Mouse (Mus musculus) liver, embryonic 16.5 days (tissue): ENCODE measurements around the gene Tspan2. TPM values are rescaled to one million over a fixed set of nuclear protein-coding genes. Genes with fewer than 3 reads are reported as not detected.

Experiments used
- ATAC-seq: fragments of 200-750 bp; cut with Nextera tagmentation; 2 replicates; pipeline ENCODE4 v1.8.0; 2017; ENCODE audit warnings: low read depth, mild to moderate bottlenecking, moderate number of reproducible peaks, moderate library complexity
- H3K27ac ChIP-seq: fragments of 300-500 bp; sonication (generic); 2 replicates; pipeline ENCODE4 v1.5.1; 2014; ENCODE audit warnings: mild to moderate bottlenecking, low read length
- H3K27me3 ChIP-seq: fragments of 300-500 bp; sonication (generic); 2 replicates; pipeline ENCODE4 v1.6.1; 2014; ENCODE audit warnings: low read depth, low read length, mixed read lengths; ENCODE audit not compliant: control insufficient read depth, insufficient read depth
- H3K36me3 ChIP-seq: fragments of 300-500 bp; sonication (generic); 2 replicates; pipeline ENCODE4 v1.6.1; 2014; ENCODE audit warnings: mild to moderate bottlenecking; ENCODE audit not compliant: control insufficient read depth, insufficient read depth
- H3K4me1 ChIP-seq: fragments of 300-500 bp; sonication (generic); 2 replicates; pipeline ENCODE4 v1.6.1; 2014; ENCODE audit warnings: low read depth, low read length, mixed read lengths; ENCODE audit not compliant: control insufficient read depth
- H3K4me2 ChIP-seq: fragments of 300-500 bp; sonication (generic); 2 replicates; pipeline ENCODE4 v1.6.1; 2014; ENCODE audit warnings: low read depth, low read length, mixed read lengths
- H3K4me3 ChIP-seq: fragments of 300-500 bp; sonication (generic); 2 replicates; pipeline ENCODE4 v1.5.1; 2014; ENCODE audit warnings: low read depth, mild to moderate bottlenecking, low read length
- H3K9ac ChIP-seq: fragments of 300-500 bp; sonication (generic); 2 replicates; pipeline ENCODE4 v1.6.1; 2014; ENCODE audit warnings: low read depth, low read length
- H3K9me3 ChIP-seq: fragments of 300-500 bp; sonication (generic); replicated peaks from 2 replicates; pipeline ENCODE4 v1.6.1; 2016; ENCODE audit warnings: low read length; ENCODE audit not compliant: control insufficient read depth
- WGBS: fragments of 180-500 bp; shearing (Covaris S2); extraction: QIAGEN DNeasy Blood & Tissue Kit; methylation state at CpG from one replicate; pipeline ENCODE4 v1.1.7; 2014; ENCODE audit not compliant: insufficient replicate concordance; 5-methylcytosine and 5-hydroxymethylcytosine counted together
- polyA plus RNA-seq: library from polyadenylated mRNA; unstranded; fragments of >200 nt; fragmentation: Nextera tagmentation; extraction: Ambion mirVana; gene quantifications from 2 replicates; pipeline ENCODE4 v1.2.1, GENCODE M21; 2015

The Tspan2 gene
- polyA plus RNA-seq, 1 experiment from 2014 or later = 2.5 TPM

GRCm38 (mm10) chr3:102751136-102751535, 16.8 kb downstream of the Tspan2 start:
- Histone ChIP-seq H3K4me1 (no peaks in the 10 kb centered on the region), H3K27me3 (no peaks in the 10 kb centered on the region), H3K27ac (no peak overlapping the region), H3K9me3 (no peaks in the 10 kb centered on the region), H3K4me3 (no peak overlapping the region), H3K4me2 (no peak overlapping the region), H3K9ac (no peak overlapping the region), H3K36me3 (no peaks in the 10 kb centered on the region)
- no peak for ATAC-seq
- 68% methylated on average over 5 of the region's 5 CpGs for WGBS

GRCm38 (mm10) chr3:102751536-102751935, 17.2 kb downstream of the Tspan2 start:
- 54% methylated on average over 3 of the region's 3 CpGs for WGBS
- H3K36me3 ChIP-seq = no peaks in the 10 kb centered on the region
- H3K27ac ChIP-seq = no peak overlapping the region
- no peaks in the 10 kb centered on the region for H3K9me3 ChIP-seq
- H3K4me1 ChIP-seq = no peaks in the 10 kb centered on the region
- no peaks in the 10 kb centered on the region for H3K27me3 ChIP-seq
- no peak overlapping the region for H3K4me2 ChIP-seq
- ATAC-seq = no peak
- no peak overlapping the region for H3K4me3 ChIP-seq
- no peak overlapping the region for H3K9ac ChIP-seq

GRCm38 (mm10) chr3:102752053-102752452, 17.7 kb downstream of the Tspan2 start:
- Histone ChIP-seq H3K4me3 (no peak overlapping the region), H3K36me3 (no peaks in the 10 kb centered on the region), H3K9ac (no peak overlapping the region), H3K27ac (no peak overlapping the region), H3K4me1 (no peaks in the 10 kb centered on the region), H3K4me2 (no peak overlapping the region), H3K27me3 (no peaks in the 10 kb centered on the region), H3K9me3 (no peaks in the 10 kb centered on the region)
- 74% methylated on average over 4 of the region's 4 CpGs for WGBS
- ATAC-seq = no peak

GRCm38 (mm10) chr3:102752457-102752856, 18.1 kb downstream of the Tspan2 start:
- no peak overlapping the region for H3K4me3 ChIP-seq
- no peaks in the 10 kb centered on the region for H3K36me3 ChIP-seq
- 63% methylated on average over 5 of the region's 5 CpGs for WGBS
- no peaks in the 10 kb centered on the region for H3K4me1 ChIP-seq
- H3K9ac ChIP-seq = no peak overlapping the region
- no peak for ATAC-seq
- no peak overlapping the region for H3K4me2 ChIP-seq
- H3K27me3 ChIP-seq = no peaks in the 10 kb centered on the region
- H3K9me3 ChIP-seq = no peaks in the 10 kb centered on the region
- H3K27ac ChIP-seq = no peak overlapping the region

GRCm38 (mm10) chr3:102755801-102756200, 21.5 kb downstream of the Tspan2 start:
- no peak overlapping the region for H3K27ac ChIP-seq
- H3K4me1 ChIP-seq = no peaks in the 10 kb centered on the region
- no peaks in the 10 kb centered on the region for H3K27me3 ChIP-seq
- ATAC-seq = no peak
- no peak overlapping the region for H3K4me2 ChIP-seq
- no peak overlapping the region for H3K9ac ChIP-seq
- H3K9me3 ChIP-seq = no peaks in the 10 kb centered on the region
- no peaks in the 10 kb centered on the region for H3K36me3 ChIP-seq
- WGBS = 6% methylated on average over 1 of the region's 1 CpGs
- H3K4me3 ChIP-seq = no peak overlapping the region

GRCm38 (mm10) chr3:102757019-102757418, 22.7 kb downstream of the Tspan2 start:
- no peaks in the 10 kb centered on the region for H3K27me3 ChIP-seq
- H3K9ac ChIP-seq = no peak overlapping the region
- H3K4me1 ChIP-seq = no peaks in the 10 kb centered on the region
- no peak for ATAC-seq
- WGBS = 60% methylated on average over 6 of the region's 6 CpGs
- no peak overlapping the region for H3K4me3 ChIP-seq
- H3K27ac ChIP-seq = no peak overlapping the region
- no peak overlapping the region for H3K4me2 ChIP-seq
- H3K9me3 ChIP-seq = no peaks in the 10 kb centered on the region
- H3K36me3 ChIP-seq = no peaks in the 10 kb centered on the region

GRCm38 (mm10) chr3:102760236-102760635, 25.9 kb downstream of the Tspan2 start:
- Histone ChIP-seq H3K9me3 (no peaks in the 10 kb centered on the region), H3K27ac (no peak overlapping the region), H3K9ac (no peak overlapping the region), H3K4me3 (no peak overlapping the region), H3K36me3 (no peaks in the 10 kb centered on the region), H3K4me2 (no peak overlapping the region), H3K27me3 (no peaks in the 10 kb centered on the region), H3K4me1 (no peaks in the 10 kb centered on the region)
- 53% methylated on average over 3 of the region's 3 CpGs for WGBS
- ATAC-seq = no peak

- Histone ChIP-seq H3K36me3 (no peaks in the 10 kb centered on the region), H3K27me3 (no peaks in the 10 kb centered on the region), H3K27ac (no peak overlapping the region), H3K9ac (no peak overlapping the region), H3K4me3 (no peak overlapping the region), H3K4me2 (no peak overlapping the region), H3K4me1 (no peaks in the 10 kb centered on the region), H3K9me3 (no peaks in the 10 kb centered on the region)
- WGBS = 50% methylated on average over 3 of the region's 3 CpGs
- ATAC-seq = no peak
Measured at GRCm38 (mm10) chr3:102762388-102762787, 28.1 kb downstream of the Tspan2 start.

- H3K27ac ChIP-seq = no peak overlapping the region
- no peaks in the 10 kb centered on the region for H3K9me3 ChIP-seq
- no peak for ATAC-seq
- H3K9ac ChIP-seq = no peak overlapping the region
- H3K27me3 ChIP-seq = no peaks in the 10 kb centered on the region
- H3K4me3 ChIP-seq = no peak overlapping the region
- no peaks in the 10 kb centered on the region for H3K4me1 ChIP-seq
- whole genome bisulfite sequencing = 33% methylated on average over 10 of the region's 10 CpGs
- no peaks in the 10 kb centered on the region for H3K36me3 ChIP-seq
- H3K4me2 ChIP-seq = no peak overlapping the region
Measured at GRCm38 (mm10) chr3:102763713-102764400, 29.5 kb downstream of the Tspan2 start.
